Mouse (Mus musculus): Measurements from ENCODE around the gene Smyd4. TPM values are rescaled to one million over a fixed set of nuclear protein-coding genes. Genes with fewer than 3 reads are reported as not detected.
A peak's percentile ranks its signal among the peaks of the same experiment; 100 is the strongest.
"Not testable (repeated sequence)": the region's sequence is repeated elsewhere in the genome, so short reads cannot be mapped to it uniquely, and the experiment has no call there.

Smyd4 gene
- polyA plus RNA-seq, 1 experiment from 2014 or later = 16.3 TPM

DNA sequence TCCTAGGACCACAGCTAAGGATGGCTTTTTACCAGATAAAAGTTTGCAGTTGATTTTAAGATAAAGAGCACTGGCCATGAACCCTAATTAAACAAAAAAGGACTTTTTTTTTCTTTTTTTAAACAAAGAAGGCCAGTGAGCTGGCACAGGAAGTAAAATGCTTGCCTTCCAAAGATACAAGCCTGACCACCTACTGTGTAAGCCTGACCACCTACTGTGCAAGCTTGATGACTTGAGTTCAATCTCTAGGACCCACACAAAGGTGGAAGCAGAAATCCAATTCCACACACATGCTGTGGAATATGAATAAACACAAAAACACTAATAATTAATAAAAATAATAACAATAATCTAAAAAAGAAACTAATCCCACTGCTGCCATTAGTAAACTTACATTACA lies 3.0 kb downstream of the Smyd4 start:
- no peak overlapping the region for H3K4me2 ChIP-seq (ENCODE audit: low read depth, low read length)
- H3K27me3 ChIP-seq (ENCODE audit: control insufficient read depth, insufficient read depth, low read length) = no peaks in the 10 kb centered on the region
- no peak overlapping the region for H3K9ac ChIP-seq (ENCODE audit: low read length)
- no peaks in the 10 kb centered on the region for H3K9me3 ChIP-seq (replicated peaks; ENCODE audit: control insufficient read depth, low read length)
- H3K4me3 ChIP-seq (ENCODE audit: low read length) = no peak overlapping the region
- ATAC-seq (replicated peaks; ENCODE audit: extremely low read depth, insufficient read depth, low FRiP score) = no peak
- H3K4me1 ChIP-seq (ENCODE audit: control insufficient read depth, insufficient read depth, low read length) = peaks cover 16% of the 10 kb centered on the region
- H3K27ac ChIP-seq (ENCODE audit: low read length) = no peak overlapping the region
- H3K36me3 ChIP-seq (ENCODE audit: control insufficient read depth, insufficient read depth) = peaks cover 1% of the 10 kb centered on the region; the same call in 1 of the 2 replicates

GRCm38 (mm10) chr11:75355475-75355874 lies 7.2 kb downstream of the Smyd4 start:
- Histone ChIP-seq H3K4me2 (ENCODE audit: low read depth, low read length) (no peak overlapping the region), H3K27ac (ENCODE audit: low read length) (no peak overlapping the region), H3K4me1 (ENCODE audit: control insufficient read depth, insufficient read depth, low read length) (no peaks in the 10 kb centered on the region; the same call in 1 of the 2 replicates), H3K9ac (ENCODE audit: low read length) (no peak overlapping the region), H3K4me3 (ENCODE audit: low read length) (no peak overlapping the region), H3K27me3 (ENCODE audit: control insufficient read depth, insufficient read depth, low read length) (no peaks in the 10 kb centered on the region), H3K9me3 (replicated peaks; ENCODE audit: control insufficient read depth, low read length) (no peaks in the 10 kb centered on the region), H3K36me3 (ENCODE audit: control insufficient read depth, insufficient read depth) (peaks cover 6% of the 10 kb centered on the region; the same call in 1 of the 2 replicates)
- WGBS = 90% methylated on average over 1 of the region's 1 CpGs
- ATAC-seq (replicated peaks; ENCODE audit: extremely low read depth, insufficient read depth, low FRiP score) = no peak

DNA sequence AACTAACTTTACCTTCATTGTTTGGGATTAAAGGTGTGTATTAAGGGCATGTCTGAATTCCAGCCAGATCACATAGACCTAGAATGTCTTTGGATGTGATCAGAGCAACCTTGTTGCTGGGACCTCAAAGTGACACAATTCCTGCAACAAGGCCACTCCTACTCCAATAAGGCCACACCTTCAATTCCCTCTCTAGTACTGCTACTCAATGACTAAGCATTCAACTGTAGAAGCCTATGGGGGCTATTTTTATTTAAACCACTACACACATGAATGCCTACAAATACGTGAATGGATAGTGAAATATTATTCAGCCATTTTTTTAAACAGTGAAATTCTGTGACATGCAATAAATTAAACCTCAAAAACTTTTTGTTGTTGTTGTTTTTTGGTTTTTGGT lies 28.9 kb downstream of the Smyd4 start:
- H3K9ac ChIP-seq (ENCODE audit: low read length) = no peak overlapping the region
- no peaks in the 10 kb centered on the region for H3K9me3 ChIP-seq (replicated peaks; ENCODE audit: control insufficient read depth, low read length)
- no peak overlapping the region for H3K4me2 ChIP-seq (ENCODE audit: low read depth, low read length)
- no peak for ATAC-seq (replicated peaks; ENCODE audit: extremely low read depth, insufficient read depth, low FRiP score)
- H3K36me3 ChIP-seq (ENCODE audit: control insufficient read depth, insufficient read depth) = 0 out of 2 replicates have a peak, but pooled peaks cover 2% of the 10 kb centered on the region
- no peak overlapping the region for H3K4me3 ChIP-seq (ENCODE audit: low read length)
- H3K27me3 ChIP-seq (ENCODE audit: control insufficient read depth, insufficient read depth, low read length) = no peaks in the 10 kb centered on the region
- H3K4me1 ChIP-seq (ENCODE audit: control insufficient read depth, insufficient read depth, low read length) = no peaks in the 10 kb centered on the region
- H3K27ac ChIP-seq (ENCODE audit: low read length) = no peak overlapping the region
- 93% methylated on average over 1 of the region's 1 CpGs for WGBS

DNA sequence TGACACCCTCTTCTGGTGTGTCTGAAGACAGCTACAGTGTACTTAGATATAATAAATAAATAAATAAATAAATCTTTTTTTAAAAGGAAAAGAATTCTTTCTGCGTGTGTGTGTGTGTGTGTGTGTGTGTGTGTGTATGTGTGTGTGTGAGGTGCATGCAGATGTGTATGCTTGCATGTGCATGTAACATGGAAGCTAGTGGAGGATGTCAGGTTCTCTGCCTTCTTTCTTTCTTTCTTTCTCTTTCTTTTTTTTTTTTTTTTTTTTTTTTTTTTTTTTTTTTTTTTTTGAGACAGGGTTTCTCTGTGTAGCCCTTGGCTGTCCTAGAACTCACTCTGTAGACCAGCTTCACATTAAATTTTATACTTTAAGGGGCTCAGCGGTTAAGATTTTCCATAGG lies 30.6 kb downstream of the Smyd4 start:
- not testable (repeated sequence) for H3K4me3 ChIP-seq (ENCODE audit: low read length); H3K36me3 ChIP-seq (ENCODE audit: control insufficient read depth, insufficient read depth); H3K27ac ChIP-seq (ENCODE audit: low read length); H3K9me3 ChIP-seq (replicated peaks; ENCODE audit: control insufficient read depth, low read length); H3K9ac ChIP-seq (ENCODE audit: low read length); H3K27me3 ChIP-seq (ENCODE audit: control insufficient read depth, insufficient read depth, low read length); H3K4me1 ChIP-seq (ENCODE audit: control insufficient read depth, insufficient read depth, low read length); H3K4me2 ChIP-seq (ENCODE audit: low read depth, low read length); ATAC-seq (replicated peaks; ENCODE audit: extremely low read depth, insufficient read depth, low FRiP score)
- WGBS = 91% methylated on average over 2 of the region's 2 CpGs

DNA sequence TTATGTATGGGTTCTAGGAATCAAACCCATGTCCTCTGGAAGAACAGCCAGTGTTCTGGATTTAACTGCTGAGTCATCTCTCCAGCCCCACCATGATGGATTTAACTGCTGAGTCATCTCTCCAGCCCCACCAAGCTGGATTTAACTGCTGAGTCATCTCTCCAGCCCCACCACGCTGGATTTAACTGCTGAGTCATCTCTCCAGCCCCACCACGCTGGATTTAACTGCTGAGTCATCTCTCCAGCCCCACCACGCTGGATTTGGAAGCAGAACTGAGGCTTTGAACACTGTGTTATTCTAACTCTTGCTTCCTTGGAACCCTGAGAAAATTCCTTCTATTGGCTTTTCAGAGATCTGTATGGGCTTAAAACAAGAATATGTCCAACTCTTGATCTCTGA lies 35.3 kb downstream of the Smyd4 start:
- 48% methylated on average over 3 of the region's 3 CpGs for WGBS
- ATAC-seq (replicated peaks; ENCODE audit: extremely low read depth, insufficient read depth, low FRiP score); H3K9me3 ChIP-seq (replicated peaks; ENCODE audit: control insufficient read depth, low read length); H3K27ac ChIP-seq (ENCODE audit: low read length); H3K27me3 ChIP-seq (ENCODE audit: control insufficient read depth, insufficient read depth, low read length); H3K4me3 ChIP-seq (ENCODE audit: low read length); H3K4me1 ChIP-seq (ENCODE audit: control insufficient read depth, insufficient read depth, low read length); H3K9ac ChIP-seq (ENCODE audit: low read length); H3K4me2 ChIP-seq (ENCODE audit: low read depth, low read length): not testable (repeated sequence)
- peaks cover 11% of the 10 kb centered on the region; the same call in 1 of the 2 replicates for H3K36me3 ChIP-seq (ENCODE audit: control insufficient read depth, insufficient read depth)

GRCm38 (mm10) chr11:75395611-75396010 lies 47.4 kb downstream of the Smyd4 start:
- Histone ChIP-seq H3K4me3 (ENCODE audit: low read length) (no peak overlapping the region), H3K9ac (ENCODE audit: low read length) (no peak overlapping the region), H3K9me3 (replicated peaks; ENCODE audit: control insufficient read depth, low read length) (no peaks in the 10 kb centered on the region), H3K27me3 (ENCODE audit: control insufficient read depth, insufficient read depth, low read length) (no peaks in the 10 kb centered on the region), H3K4me1 (ENCODE audit: control insufficient read depth, insufficient read depth, low read length) (peaks cover 9% of the 10 kb centered on the region), H3K36me3 (ENCODE audit: control insufficient read depth, insufficient read depth) (peaks cover 6% of the 10 kb centered on the region; the same call in 1 of the 2 replicates), H3K27ac (ENCODE audit: low read length) (no peak overlapping the region), H3K4me2 (ENCODE audit: low read depth, low read length) (no peak overlapping the region)
- ATAC-seq (replicated peaks; ENCODE audit: extremely low read depth, insufficient read depth, low FRiP score) = no peak
- 49% methylated on average over 1 of the region's 1 CpGs for WGBS

DNA sequence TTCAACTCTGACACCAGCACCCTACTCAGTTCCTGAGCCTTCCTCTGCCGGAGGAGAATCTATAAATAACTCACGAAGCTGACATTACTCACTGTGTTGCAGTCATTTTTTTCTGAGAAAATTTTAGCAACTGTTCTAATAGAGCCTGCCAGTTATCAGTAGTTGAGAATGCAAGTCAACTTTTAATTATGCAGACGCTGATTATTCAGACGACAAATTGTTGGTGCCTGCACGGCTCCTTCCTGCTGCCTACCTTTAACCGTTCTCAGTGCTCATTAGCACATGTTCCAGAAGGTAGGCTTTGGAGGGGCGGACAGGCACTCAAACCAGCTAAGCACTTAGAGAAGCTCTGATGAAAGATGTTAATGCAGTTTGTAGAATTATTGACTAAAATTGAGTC lies 49.2 kb downstream of the Smyd4 start:
- WGBS = 37% methylated on average over 7 of the region's 7 CpGs
- no peak overlapping the region for H3K9ac ChIP-seq (ENCODE audit: low read length)
- no peaks in the 10 kb centered on the region for H3K27me3 ChIP-seq (ENCODE audit: control insufficient read depth, insufficient read depth, low read length)
- peak overlapping the region; percentile 39 for H3K4me2 ChIP-seq (ENCODE audit: low read depth, low read length)
- ATAC-seq (replicated peaks; ENCODE audit: extremely low read depth, insufficient read depth, low FRiP score) = peak; percentile 37; the same call in 1 of the 2 replicates
- H3K9me3 ChIP-seq (replicated peaks; ENCODE audit: control insufficient read depth, low read length) = no peaks in the 10 kb centered on the region
- 0 out of 2 replicates have a peak overlapping the region, but pooled peaks have one; percentile 45 for H3K27ac ChIP-seq (ENCODE audit: low read length)
- no peak overlapping the region for H3K4me3 ChIP-seq (ENCODE audit: low read length)
- H3K4me1 ChIP-seq (ENCODE audit: control insufficient read depth, insufficient read depth, low read length) = peaks cover 11% of the 10 kb centered on the region
- H3K36me3 ChIP-seq (ENCODE audit: control insufficient read depth, insufficient read depth) = peaks cover 6% of the 10 kb centered on the region; the same call in 1 of the 2 replicates

DNA sequence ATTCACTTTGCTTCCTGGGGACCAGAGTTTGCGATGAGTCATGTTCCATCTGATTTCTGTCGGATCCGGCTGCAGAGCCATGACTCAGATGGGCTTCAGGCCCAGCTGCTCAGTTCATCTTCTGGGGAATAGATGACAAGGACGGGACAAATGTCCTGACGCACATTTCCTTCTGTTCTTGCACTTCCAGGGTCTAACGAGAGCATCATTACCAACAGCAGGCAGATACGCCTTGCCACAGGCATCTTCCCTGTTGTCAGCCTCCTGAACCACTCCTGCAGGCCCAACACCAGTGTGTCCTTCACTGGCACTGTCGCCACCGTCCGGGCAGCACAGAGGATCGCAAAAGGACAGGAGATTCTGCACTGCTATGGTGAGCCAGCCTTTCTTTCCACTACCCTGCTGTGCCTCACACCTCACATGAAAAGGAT lies 51.2 kb downstream of the Smyd4 start:
- ATAC-seq (replicated peaks; ENCODE audit: extremely low read depth, insufficient read depth, low FRiP score) = no peak
- H3K4me2 ChIP-seq (ENCODE audit: low read depth, low read length) = no peak overlapping the region
- 79% methylated on average over 11 of the region's 11 CpGs for WGBS
- H3K27me3 ChIP-seq (ENCODE audit: control insufficient read depth, insufficient read depth, low read length) = no peaks in the 10 kb centered on the region
- H3K27ac ChIP-seq (ENCODE audit: low read length) = no peak overlapping the region
- no peaks in the 10 kb centered on the region for H3K9me3 ChIP-seq (replicated peaks; ENCODE audit: control insufficient read depth, low read length)
- peaks cover 17% of the 10 kb centered on the region for H3K4me1 ChIP-seq (ENCODE audit: control insufficient read depth, insufficient read depth, low read length)
- H3K36me3 ChIP-seq (ENCODE audit: control insufficient read depth, insufficient read depth) = peaks cover 3% of the 10 kb centered on the region; the same call in 1 of the 2 replicates
- H3K4me3 ChIP-seq (ENCODE audit: low read length) = no peak overlapping the region
- H3K9ac ChIP-seq (ENCODE audit: low read length) = no peak overlapping the region

GRCm38 (mm10) chr11:75400099-75400498 lies 51.9 kb downstream of the Smyd4 start:
- no peak for ATAC-seq (replicated peaks; ENCODE audit: extremely low read depth, insufficient read depth, low FRiP score)

More at GRCm38 (mm10) chr11:75400099-75400498, 51.9 kb downstream of the Smyd4 start:
- H3K27ac ChIP-seq (ENCODE audit: low read length) = no peak overlapping the region
- H3K4me3 ChIP-seq (ENCODE audit: low read length) = no peak overlapping the region
- H3K9ac ChIP-seq (ENCODE audit: low read length) = no peak overlapping the region
- no peak overlapping the region for H3K4me2 ChIP-seq (ENCODE audit: low read depth, low read length)
- WGBS = 73% methylated on average over 9 of the region's 9 CpGs
- no peaks in the 10 kb centered on the region for H3K9me3 ChIP-seq (replicated peaks; ENCODE audit: control insufficient read depth, low read length)
- H3K27me3 ChIP-seq (ENCODE audit: control insufficient read depth, insufficient read depth, low read length) = no peaks in the 10 kb centered on the region
- H3K36me3 ChIP-seq (ENCODE audit: control insufficient read depth, insufficient read depth) = no peaks in the 10 kb centered on the region; the same call in 1 of the 2 replicates
- peaks cover 17% of the 10 kb centered on the region for H3K4me1 ChIP-seq (ENCODE audit: control insufficient read depth, insufficient read depth, low read length)

All from heart, embryonic 16.5 days (tissue).